Mouse (Mus musculus) frontal cortex, adult 2 months (tissue): Measurements from ENCODE around the gene Ackr4. TPM values are rescaled to one million over a fixed set of nuclear protein-coding genes. Genes with fewer than 3 reads are reported as not detected.

Experiments used
- DNase-seq, 2 experiments: peaks; one replicate each; pipeline ENCODE4 v3.0.0; 2022; ENCODE audit warnings: low spot score in 1 of 2; ENCODE audit errors: extremely low spot score in 1 of 2
- polyA plus RNA-seq: library from polyadenylated mRNA; depleted of rRNA; stranded (reverse); fragments of >200 nt; gene quantifications from 2 replicates; pipeline ENCODE4 v1.2.3, GENCODE M21; 2012; rRNA removed

Gene Ackr4
- polyA plus RNA-seq, 1 experiment = 0.32 TPM

GRCm38 (mm10) chr9:104051028-104051427 is 75.7 kb downstream of the Ackr4 start:
- no peak for DNase-seq

GRCm38 (mm10) chr9:104043676-104044075 is 83.1 kb downstream of the Ackr4 start:
- no peak for DNase-seq

GRCm38 (mm10) chr9:104040362-104040761 is 86.4 kb downstream of the Ackr4 start, which contains the start of gene Gm28305:
Gene Gm28305 (plus strand): TSS chr9:104040662.
- DNase-seq = no peak

GRCm38 (mm10) chr9:104039742-104040141 is 87.0 kb downstream of the Ackr4 start:
- no peak for DNase-seq

- no peak for DNase-seq
Measured at GRCm38 (mm10) chr9:104039031-104039695, 87.6 kb downstream of the Ackr4 start.

- no peak for DNase-seq
Measured at GRCm38 (mm10) chr9:104038266-104038665, 88.5 kb downstream of the Ackr4 start.

- DNase-seq = peak; percentile 38 to 87
Measured at GRCm38 (mm10) chr9:104035261-104036015, 91.3 kb downstream of the Ackr4 start.

GRCm38 (mm10) chr9:104034718-104035117 is 92.0 kb downstream of the Ackr4 start:
- no peak for DNase-seq

GRCm38 (mm10) chr9:104034231-104034630 is 92.5 kb downstream of the Ackr4 start:
- no peak for DNase-seq

Other genes with a start within 250 kb of the Ackr4 start
- 8.9 and 10.8 TPM in 2 replicates for gene Nphp3, start 124.4 kb downstream of the Ackr4 start, polyA plus RNA-seq
- not detected in 2 replicates for gene Gm28305, start 86.3 kb downstream of the Ackr4 start, polyA plus RNA-seq
- 55.9 and 57.5 TPM in 2 replicates for gene Uba5, start 63.8 kb downstream of the Ackr4 start, polyA plus RNA-seq
- gene Acad11, start 63.6 kb downstream of the Ackr4 start, polyA plus RNA-seq = 23.6 and 24.1 TPM in 2 replicates
- gene Dnajc13, start 136.0 kb upstream of the Ackr4 start, polyA plus RNA-seq = 66.2 and 79.7 TPM in 2 replicates
- gene Acpp, start 210.8 kb upstream of the Ackr4 start, polyA plus RNA-seq = 0.13 and 0.14 TPM in 2 replicates